Mouse (Mus musculus): ENCODE results near the gene Crtc3. TPM values are rescaled to one million over a fixed set of nuclear protein-coding genes. Genes with fewer than 3 reads are reported as not detected.
A peak's percentile ranks its signal among the peaks of the same experiment; 100 is the strongest.

Crtc3 gene
- polyA plus RNA-seq, 1 experiment: 16.8 TPM

GRCm38 (mm10) chr7:80611646-80612045 lies 77.0 kb downstream of the Crtc3 start:
- no peak for DNase-seq (ENCODE audit: extremely low spot score in 1 of 2, low spot score in 1 of 2)

GRCm38 (mm10) chr7:80607503-80607902 lies 81.2 kb downstream of the Crtc3 start:
- DNase-seq (ENCODE audit: extremely low spot score in 1 of 2, low spot score in 1 of 2): no peak

GRCm38 (mm10) chr7:80606435-80606834 lies 82.2 kb downstream of the Crtc3 start:
- no peak for DNase-seq (ENCODE audit: extremely low spot score in 1 of 2, low spot score in 1 of 2)

GRCm38 (mm10) chr7:80605557-80605930 lies 83.1 kb downstream of the Crtc3 start:
- DNase-seq (ENCODE audit: extremely low spot score in 1 of 2, low spot score in 1 of 2): no peak

- DNase-seq (ENCODE audit: extremely low spot score in 1 of 2, low spot score in 1 of 2): no peak
These were observed 83.6 kb downstream of the Crtc3 start for GRCm38 (mm10) chr7:80604908-80605556.

- DNase-seq (ENCODE audit: extremely low spot score in 1 of 2, low spot score in 1 of 2): peak; percentile 37 to 68
These were observed 86.1 kb downstream of the Crtc3 start for GRCm38 (mm10) chr7:80602574-80602973.

- no peak for DNase-seq (ENCODE audit: extremely low spot score in 1 of 2, low spot score in 1 of 2)
These were observed 90.2 kb downstream of the Crtc3 start for GRCm38 (mm10) chr7:80598436-80598985.

- no peak for DNase-seq (ENCODE audit: extremely low spot score in 1 of 2, low spot score in 1 of 2)
These were observed 90.8 kb downstream of the Crtc3 start for GRCm38 (mm10) chr7:80597900-80598299.

- DNase-seq (ENCODE audit: extremely low spot score in 1 of 2, low spot score in 1 of 2): no peak
These were observed 99.5 kb downstream of the Crtc3 start for GRCm38 (mm10) chr7:80589054-80589746.

- no peak for DNase-seq (ENCODE audit: extremely low spot score in 1 of 2, low spot score in 1 of 2)
These were observed 101.0 kb downstream of the Crtc3 start for GRCm38 (mm10) chr7:80587684-80588083.

GRCm38 (mm10) chr7:80586681-80587660 lies 101.7 kb downstream of the Crtc3 start:
- DNase-seq (ENCODE audit: extremely low spot score in 1 of 2, low spot score in 1 of 2): no peak

- DNase-seq (ENCODE audit: extremely low spot score in 1 of 2, low spot score in 1 of 2): no peak
These were observed 102.5 kb downstream of the Crtc3 start for GRCm38 (mm10) chr7:80586161-80586560.

- DNase-seq (ENCODE audit: extremely low spot score in 1 of 2, low spot score in 1 of 2): no peak
These were observed 103.3 kb downstream of the Crtc3 start for GRCm38 (mm10) chr7:80585380-80585779.

- peak in 1 of 2 experiments; percentile 78 for DNase-seq (ENCODE audit: extremely low spot score in 1 of 2, low spot score in 1 of 2)
These were observed 104.7 kb downstream of the Crtc3 start for GRCm38 (mm10) chr7:80583981-80584380.

- DNase-seq (ENCODE audit: extremely low spot score in 1 of 2, low spot score in 1 of 2): no peak
These were observed 105.7 kb downstream of the Crtc3 start for GRCm38 (mm10) chr7:80582821-80583451.

- peak in 1 of 2 experiments; percentile 49 for DNase-seq (ENCODE audit: extremely low spot score in 1 of 2, low spot score in 1 of 2)
These were observed 108.3 kb downstream of the Crtc3 start for GRCm38 (mm10) chr7:80580368-80580767.

GRCm38 (mm10) chr7:80577417-80577980 lies 111.2 kb downstream of the Crtc3 start:
- DNase-seq (ENCODE audit: extremely low spot score in 1 of 2, low spot score in 1 of 2): no peak

- no peak for DNase-seq (ENCODE audit: extremely low spot score in 1 of 2, low spot score in 1 of 2)
These were observed 112.1 kb downstream of the Crtc3 start for GRCm38 (mm10) chr7:80576626-80577025.

GRCm38 (mm10) chr7:80575750-80576149 lies 112.9 kb downstream of the Crtc3 start:
- no peak for DNase-seq (ENCODE audit: extremely low spot score in 1 of 2, low spot score in 1 of 2)

GRCm38 (mm10) chr7:80573076-80573475 lies 115.6 kb downstream of the Crtc3 start:
- no peak for DNase-seq (ENCODE audit: extremely low spot score in 1 of 2, low spot score in 1 of 2)
